Mouse (Mus musculus): ENCODE measurements around the gene Olfr319. TPM values are rescaled to one million over a fixed set of nuclear protein-coding genes. Genes with fewer than 3 reads are reported as not detected.
"Not testable (repeated sequence)": the region's sequence is repeated elsewhere in the genome, so short reads cannot be mapped to it uniquely, and the experiment has no call there.

Gene Olfr319
- polyA plus RNA-seq, 1 experiment from 2014 or later = not detected

DNA sequence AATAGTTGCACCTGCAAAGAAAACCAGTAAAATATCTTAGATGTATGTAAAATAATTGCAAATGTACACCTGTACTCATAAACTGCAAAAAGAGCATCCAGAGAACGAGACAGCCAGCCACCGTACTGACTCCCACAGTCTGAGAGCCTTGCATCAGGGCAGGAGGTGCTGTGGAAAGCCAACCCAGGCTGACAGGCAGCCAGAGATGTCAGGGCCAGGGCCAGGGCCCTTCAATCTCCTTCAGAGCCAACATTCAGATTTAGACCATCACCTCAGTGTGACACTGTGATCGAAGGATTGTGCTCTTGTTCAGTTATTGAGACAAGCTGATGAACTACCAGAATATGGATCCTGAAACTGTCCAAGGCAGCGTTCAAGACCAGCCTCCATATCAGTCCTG lies 20.7 kb downstream of the Olfr319 start:
- 85% methylated on average over 4 of the region's 4 CpGs for WGBS
- H3K9me3 ChIP-seq (replicated peaks; ENCODE audit: low read length) = no peaks in the 10 kb centered on the region
- no peaks in the 10 kb centered on the region for H3K27me3 ChIP-seq (ENCODE audit: insufficient read depth, low read length)
- no peak for TF ChIP-seq CTCF (IDR thresholded peaks at IDR 0.05; ENCODE audit: low read depth)
- no peak overlapping the region for H3K4me2 ChIP-seq (ENCODE audit: low read length)
- no peak overlapping the region for H3K27ac ChIP-seq
- no peaks in the 10 kb centered on the region for H3K4me1 ChIP-seq (replicated peaks; ENCODE audit: insufficient read depth, low read length)
- H3K4me3 ChIP-seq (replicated peaks; ENCODE audit: low read depth, low read length) = no peak overlapping the region
- no peak for ATAC-seq (replicated peaks; ENCODE audit: low FRiP score, low read depth)
- no peak for DNase-seq (ENCODE audit: low spot score)
- H3K9ac ChIP-seq (ENCODE audit: low read depth, low read length) = no peak overlapping the region
- H3K36me3 ChIP-seq (ENCODE audit: insufficient read depth, low read length) = no peaks in the 10 kb centered on the region

DNA sequence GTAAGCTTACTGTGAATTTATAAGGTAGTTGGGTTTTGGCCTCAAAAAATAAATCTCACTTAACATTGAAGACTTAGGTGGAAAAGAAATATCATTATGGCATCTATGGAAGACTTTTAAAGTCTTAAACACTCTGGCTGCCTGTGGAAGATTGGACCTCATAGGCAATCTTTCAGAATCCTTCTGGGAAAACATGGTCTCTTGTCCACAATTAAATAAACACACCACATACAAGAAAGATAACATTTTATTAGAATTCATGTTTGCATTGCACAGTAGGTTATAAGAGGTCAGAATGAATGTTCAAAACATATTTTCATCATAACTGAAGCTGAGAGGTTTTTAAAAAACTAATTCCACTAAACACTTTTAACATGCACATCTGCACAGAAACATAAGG lies 25.0 kb downstream of the Olfr319 start, which contains the start of gene Olfr318:
Gene Olfr318 (minus strand): TSS at position 101 of the 400 bp plus-strand sequence.
- DNase-seq (ENCODE audit: low spot score) = no peak
- Histone ChIP-seq H3K4me2 (ENCODE audit: low read length) (no peak within 1 kb of the TSS), H3K27ac (no peak within 1 kb of the TSS), H3K9me3 (replicated peaks; ENCODE audit: low read length) (no peaks in the 10 kb centered on the region), H3K4me3 (replicated peaks; ENCODE audit: low read depth, low read length) (no peak within 1 kb of the TSS), H3K36me3 (ENCODE audit: insufficient read depth, low read length) (no peaks in the 10 kb centered on the region), H3K4me1 (replicated peaks; ENCODE audit: insufficient read depth, low read length) (no peaks in the 10 kb centered on the region), H3K9ac (ENCODE audit: low read depth, low read length) (no peak within 1 kb of the TSS), H3K27me3 (ENCODE audit: insufficient read depth, low read length) (no peaks in the 10 kb centered on the region)
- no peak for TF ChIP-seq CTCF (IDR thresholded peaks at IDR 0.05; ENCODE audit: low read depth)
- ATAC-seq (replicated peaks; ENCODE audit: low FRiP score, low read depth) = no peak

DNA sequence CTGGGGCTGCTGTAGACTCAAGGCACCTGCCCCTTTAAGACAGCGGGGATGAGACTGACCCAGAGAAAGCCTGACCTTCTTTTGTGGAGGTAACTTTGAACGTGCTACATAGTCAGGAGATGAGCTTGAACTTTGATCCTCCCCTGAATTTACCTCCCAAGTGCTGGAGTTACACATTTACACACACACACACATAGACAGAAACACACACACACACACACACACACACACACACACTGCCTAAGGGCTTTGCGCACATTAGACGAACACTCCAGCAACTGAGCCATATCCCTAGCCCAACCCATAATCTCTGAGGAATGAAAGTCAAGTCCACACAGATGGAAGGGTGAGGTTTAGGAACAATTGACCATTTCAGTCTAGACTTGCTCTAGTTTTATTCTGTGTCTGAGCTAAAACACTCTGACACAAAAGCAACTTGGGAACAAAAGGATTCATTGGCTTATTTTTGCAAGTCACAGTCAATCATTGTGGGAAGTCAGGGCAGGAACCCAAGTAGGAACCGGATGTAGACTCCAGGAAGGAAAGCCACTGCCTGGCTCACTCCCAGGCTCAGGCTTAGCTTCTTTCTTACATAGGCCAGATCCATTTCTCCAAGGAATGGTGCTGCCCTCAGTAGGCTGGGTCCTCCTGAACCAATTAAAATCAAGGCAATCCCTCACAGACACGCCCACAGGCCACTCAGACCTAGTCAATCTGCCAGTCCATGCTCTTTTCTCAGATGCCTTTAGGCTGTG lies 29.1 kb downstream of the Olfr319 start:
- peak; percentile 65; the same call in 1 of the 2 replicates for ATAC-seq (replicated peaks; ENCODE audit: low FRiP score, low read depth)
- not testable (repeated sequence) for H3K27me3 ChIP-seq (ENCODE audit: insufficient read depth, low read length); H3K4me2 ChIP-seq (ENCODE audit: low read length); H3K4me3 ChIP-seq (replicated peaks; ENCODE audit: low read depth, low read length); DNase-seq (ENCODE audit: low spot score); H3K9ac ChIP-seq (ENCODE audit: low read depth, low read length); H3K4me1 ChIP-seq (replicated peaks; ENCODE audit: insufficient read depth, low read length); H3K36me3 ChIP-seq (ENCODE audit: insufficient read depth, low read length); H3K9me3 ChIP-seq (replicated peaks; ENCODE audit: low read length); H3K27ac ChIP-seq
- 68% methylated on average over 6 of the region's 6 CpGs for WGBS

DNA sequence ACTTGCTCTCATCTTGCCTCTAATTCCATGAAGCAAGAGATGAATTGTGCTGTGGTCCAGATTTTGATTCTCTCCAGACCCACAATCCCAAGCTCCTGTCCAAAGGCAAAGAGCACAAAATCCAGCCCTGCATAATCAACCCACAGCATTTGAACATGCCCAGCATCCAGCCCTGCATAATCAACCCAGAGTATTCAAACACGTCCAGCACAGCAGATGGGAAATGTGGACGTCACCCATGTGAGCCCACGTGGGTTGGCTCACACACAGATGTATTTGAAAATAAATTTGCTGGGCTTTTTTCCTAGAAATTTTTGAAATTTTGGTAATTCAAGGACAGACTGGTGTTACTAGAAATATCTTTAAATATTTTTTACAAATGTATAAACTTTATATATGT lies 34.4 kb downstream of the Olfr319 start:
- Histone ChIP-seq H3K9me3 (replicated peaks; ENCODE audit: low read length) (no peaks in the 10 kb centered on the region), H3K4me2 (ENCODE audit: low read length) (no peak overlapping the region), H3K4me3 (replicated peaks; ENCODE audit: low read depth, low read length) (no peak overlapping the region), H3K27me3 (ENCODE audit: insufficient read depth, low read length) (no peaks in the 10 kb centered on the region), H3K9ac (ENCODE audit: low read depth, low read length) (no peak overlapping the region), H3K4me1 (replicated peaks; ENCODE audit: insufficient read depth, low read length) (no peaks in the 10 kb centered on the region), H3K36me3 (ENCODE audit: insufficient read depth, low read length) (no peaks in the 10 kb centered on the region), H3K27ac (no peak overlapping the region)
- no peak for ATAC-seq (replicated peaks; ENCODE audit: low FRiP score, low read depth)
- WGBS = 58% methylated on average over 3 of the region's 3 CpGs
- no peak for DNase-seq (ENCODE audit: low spot score)
- no peak for TF ChIP-seq CTCF (IDR thresholded peaks at IDR 0.05; ENCODE audit: low read depth)

DNA sequence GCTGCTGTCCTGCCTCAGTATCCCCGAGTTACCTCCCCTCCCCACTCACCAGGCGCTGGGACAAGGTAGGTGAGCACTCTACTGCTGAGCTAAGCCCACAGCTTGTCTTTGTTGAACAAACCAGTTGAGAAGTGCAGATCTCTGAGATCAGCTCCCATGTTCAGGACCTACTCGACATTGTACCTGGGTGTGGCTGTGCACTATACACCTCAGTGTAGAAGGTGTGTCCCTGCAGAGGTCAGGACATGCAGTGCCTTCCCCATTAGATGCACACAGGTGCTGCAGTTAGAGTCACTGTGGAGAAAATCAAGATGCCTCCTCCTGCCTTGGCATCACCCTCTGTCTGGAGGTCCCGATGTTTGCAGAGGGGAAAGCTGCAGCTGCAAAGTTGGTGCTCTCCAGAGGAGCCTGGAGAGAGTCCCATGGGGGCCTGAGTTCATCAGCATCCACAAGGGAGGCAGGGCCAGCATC lies 39.9 kb downstream of the Olfr319 start, which contains the start of gene Olfr317:
Gene Olfr317 (minus strand): TSS at position 421 of the 471 bp plus-strand sequence.
- Histone ChIP-seq H3K27ac (no peak within 1 kb of the TSS), H3K9ac (ENCODE audit: low read depth, low read length) (no peak within 1 kb of the TSS), H3K4me1 (replicated peaks; ENCODE audit: insufficient read depth, low read length) (no peaks in the 10 kb centered on the region), H3K4me3 (replicated peaks; ENCODE audit: low read depth, low read length) (no peak within 1 kb of the TSS), H3K36me3 (ENCODE audit: insufficient read depth, low read length) (no peaks in the 10 kb centered on the region), H3K9me3 (replicated peaks; ENCODE audit: low read length) (no peaks in the 10 kb centered on the region), H3K4me2 (ENCODE audit: low read length) (no peak within 1 kb of the TSS), H3K27me3 (ENCODE audit: insufficient read depth, low read length) (no peaks in the 10 kb centered on the region)
- TF ChIP-seq CTCF (IDR thresholded peaks at IDR 0.05; ENCODE audit: low read depth) = no peak
- no peak for ATAC-seq (replicated peaks; ENCODE audit: low FRiP score, low read depth)
- DNase-seq (ENCODE audit: low spot score) = no peak
- 75% methylated on average over 4 of the region's 4 CpGs for WGBS

DNA sequence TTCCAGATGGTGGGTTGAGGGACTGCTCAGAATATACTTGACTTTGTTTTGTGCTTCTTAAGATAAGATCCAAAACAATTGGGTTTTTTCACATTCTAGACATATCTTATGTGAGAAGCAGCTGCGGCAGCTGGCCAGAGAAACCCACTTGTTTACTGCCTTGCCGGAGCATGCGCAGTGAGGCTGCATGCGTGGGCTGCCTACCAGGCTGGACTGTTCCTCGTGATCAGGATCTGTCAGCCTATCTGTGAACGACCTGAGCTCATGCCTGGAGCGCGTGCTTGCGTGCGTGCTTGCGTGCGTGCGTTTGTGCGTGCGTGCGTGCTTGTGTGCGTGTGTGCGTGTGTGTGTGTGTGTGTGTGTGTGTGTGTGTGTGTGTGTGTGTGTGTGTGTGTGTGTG lies 52.1 kb downstream of the Olfr319 start:
- ATAC-seq (replicated peaks; ENCODE audit: low FRiP score, low read depth) = not testable (repeated sequence)

More for the DNA sequence above, 52.1 kb downstream of the Olfr319 start:
- H3K4me2 ChIP-seq (ENCODE audit: low read length); H3K9me3 ChIP-seq (replicated peaks; ENCODE audit: low read length); DNase-seq (ENCODE audit: low spot score); H3K36me3 ChIP-seq (ENCODE audit: insufficient read depth, low read length); H3K4me3 ChIP-seq (replicated peaks; ENCODE audit: low read depth, low read length); H3K27me3 ChIP-seq (ENCODE audit: insufficient read depth, low read length); H3K4me1 ChIP-seq (replicated peaks; ENCODE audit: insufficient read depth, low read length); H3K27ac ChIP-seq; H3K9ac ChIP-seq (ENCODE audit: low read depth, low read length): not testable (repeated sequence)
- 96% methylated on average over 18 of the region's 18 CpGs for WGBS

Data from kidney, postnatal 0 days (tissue).